Mouse (Mus musculus) kidney, adult 9 months (tissue): ENCODE results near the gene Rhou.
"Not testable (repeated sequence)": the region's sequence is repeated elsewhere in the genome, so short reads cannot be mapped to it uniquely, and the experiment has no call there.

Experiments used
- DNase-seq: peaks from one replicate; pipeline ENCODE4 v3.0.0; 2022

Rhou gene

DNA sequence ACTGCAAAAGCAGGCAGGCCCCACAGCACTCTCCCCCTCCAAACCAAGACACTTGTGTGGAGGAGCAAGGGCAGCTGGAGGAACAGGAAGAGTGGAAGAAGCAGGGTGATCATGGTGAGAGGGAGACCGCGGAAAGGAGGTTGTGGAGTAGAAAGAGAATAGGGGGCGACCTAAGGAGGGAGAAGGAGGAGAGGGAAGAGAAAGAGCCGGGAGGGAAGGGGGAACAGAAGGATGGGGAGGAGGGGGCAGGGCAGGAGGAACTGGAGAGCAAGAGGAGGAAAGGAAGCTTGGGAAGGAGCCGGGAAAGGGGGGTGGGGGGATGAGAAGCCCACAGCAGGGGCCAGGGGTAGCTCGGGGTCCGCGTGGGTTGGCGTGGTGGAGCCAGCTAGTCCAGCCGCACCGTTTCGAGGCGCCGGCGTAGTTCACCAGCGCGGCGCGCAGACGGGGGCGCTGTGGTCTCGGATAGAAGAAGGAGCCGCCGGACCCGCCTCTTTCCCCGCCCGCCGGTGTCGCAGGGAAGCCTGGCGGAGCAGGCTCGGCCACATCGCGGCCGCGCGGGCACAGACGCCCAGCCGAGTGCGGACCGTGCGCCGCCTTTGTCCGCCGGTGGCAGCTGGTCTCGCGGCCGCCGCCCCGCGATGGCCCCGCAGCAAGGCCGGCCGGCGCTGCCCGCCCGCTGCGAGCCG lies at the start of gene Rhou:
Rhou (plus strand) TSS at position 622 of the 686 bp plus-strand sequence.
- peak; percentile 88 for DNase-seq

DNA sequence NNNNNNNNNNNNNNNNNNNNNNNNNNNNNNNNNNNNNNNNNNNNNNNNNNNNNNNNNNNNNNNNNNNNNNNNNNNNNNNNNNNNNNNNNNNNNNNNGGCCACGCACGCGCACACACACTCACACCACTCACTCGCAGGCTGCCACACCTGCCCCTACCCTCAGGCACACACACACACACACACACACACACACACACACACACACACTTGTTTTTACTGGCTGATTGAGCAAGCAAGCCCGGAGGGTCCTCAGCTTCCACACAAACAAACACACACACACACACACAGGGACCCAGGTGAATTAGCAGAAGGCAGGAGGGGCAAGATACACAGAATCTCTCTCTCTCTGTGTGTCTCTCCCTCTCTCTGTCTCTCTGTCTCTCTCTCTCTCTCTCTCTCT lies 41.1 kb upstream of the Rhou start:
- not testable (repeated sequence) for DNase-seq

DNA sequence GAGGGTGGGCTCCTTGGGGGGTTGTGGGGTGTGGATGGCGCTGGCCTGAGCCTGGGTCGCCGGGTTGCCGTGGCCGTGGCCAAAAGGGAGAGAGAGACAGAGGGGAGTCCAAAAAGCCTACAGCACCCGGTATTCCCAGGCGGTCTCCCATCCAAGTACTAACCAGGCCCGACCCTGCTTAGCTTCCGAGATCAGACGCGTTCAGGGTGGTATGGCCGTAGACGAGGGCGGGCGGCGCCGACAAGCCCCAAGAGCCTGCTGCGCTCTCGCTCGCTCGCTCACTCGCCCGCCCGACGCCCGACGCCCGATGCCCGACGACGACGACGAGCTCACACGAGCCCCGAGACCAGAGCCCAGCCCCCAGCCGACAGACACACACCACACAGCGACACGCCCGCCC lies 30.2 kb upstream of the Rhou start:
- not testable (repeated sequence) for DNase-seq

- DNase-seq, result no peak
These were observed 29.5 kb upstream of the Rhou start for GRCm38 (mm10) chr8:123624274-123624673.

GRCm38 (mm10) chr8:123624702-123625101 lies 29.0 kb upstream of the Rhou start:
- DNase-seq, result no peak

DNA sequence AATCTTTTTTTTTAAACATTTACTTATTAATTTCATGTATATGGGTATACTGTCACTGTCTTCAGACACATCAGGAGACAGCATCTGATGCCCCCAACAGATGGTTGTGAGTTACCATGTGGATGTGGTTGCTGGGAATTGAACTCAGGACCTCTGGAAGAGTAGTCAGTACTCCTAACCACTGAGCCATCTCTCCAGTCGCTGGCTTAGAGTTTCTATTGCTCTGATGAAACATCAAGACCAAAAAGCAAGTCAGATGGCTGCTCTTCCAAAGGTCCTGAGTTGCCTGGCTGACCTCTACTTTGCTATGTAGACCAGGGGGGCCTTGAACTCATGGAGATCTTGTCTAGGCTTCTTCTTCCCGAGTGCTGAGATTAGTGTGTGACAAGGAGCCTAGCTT lies 28.0 kb upstream of the Rhou start:
- no peak for DNase-seq

- DNase-seq, result no peak
These were observed 26.1 kb upstream of the Rhou start for GRCm38 (mm10) chr8:123627410-123628147.

DNA sequence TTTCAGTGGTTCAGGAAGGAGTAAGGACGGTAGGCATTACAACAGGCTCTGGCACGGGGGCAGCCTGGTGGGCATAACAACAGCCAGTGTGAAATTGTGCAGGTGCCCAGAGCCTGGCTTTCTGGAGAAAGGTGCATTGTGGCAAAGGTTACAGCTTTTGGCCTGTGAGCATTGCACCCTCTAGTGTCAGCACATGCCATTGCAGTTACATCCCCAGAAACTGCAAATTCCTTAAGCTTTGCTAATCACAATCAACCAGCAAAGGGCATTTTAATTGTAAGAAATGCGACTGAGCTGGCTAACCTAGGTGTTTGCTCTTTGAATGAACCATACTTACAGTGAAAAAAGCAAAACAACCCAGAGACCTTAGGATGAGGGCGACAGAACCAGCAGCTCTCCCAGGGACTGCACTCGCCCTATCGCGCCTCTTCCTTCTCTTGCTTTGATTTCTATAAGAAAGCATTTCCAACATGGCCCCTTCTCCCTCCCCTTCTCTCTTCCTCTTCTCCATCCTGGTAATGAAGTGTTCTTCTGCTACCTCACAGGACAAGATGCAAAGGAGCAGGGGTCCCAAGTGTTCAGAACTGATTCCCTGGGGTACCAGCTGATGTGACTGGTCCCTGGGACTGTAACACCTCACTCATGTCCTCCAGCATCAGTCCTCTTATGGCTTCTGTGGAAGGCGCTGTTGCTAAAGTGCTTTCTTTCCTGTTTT lies 25.3 kb upstream of the Rhou start:
- peak; percentile 65 for DNase-seq

GRCm38 (mm10) chr8:123628968-123629755 lies 24.6 kb upstream of the Rhou start:
- DNase-seq, result peak; percentile 59

DNA sequence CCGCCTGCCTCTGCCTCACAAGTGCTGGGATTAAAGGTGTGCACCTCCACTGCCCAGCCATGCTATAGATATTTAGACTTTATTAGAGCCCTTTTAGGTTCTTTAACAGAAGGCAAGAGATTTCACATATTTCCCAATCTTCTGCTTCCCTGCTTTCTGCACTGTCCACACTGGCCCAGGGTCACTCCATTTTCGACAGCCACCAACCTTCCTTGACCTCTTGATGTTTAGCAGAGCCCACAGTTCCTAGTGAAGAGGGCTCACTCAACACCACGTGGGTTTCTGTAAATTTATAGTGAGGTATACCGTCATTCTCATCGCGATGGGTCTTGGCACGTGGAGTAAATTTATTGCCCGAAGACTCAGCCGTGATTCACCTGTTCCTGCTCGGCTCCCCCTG lies 23.7 kb upstream of the Rhou start:
- DNase-seq, result no peak

DNA sequence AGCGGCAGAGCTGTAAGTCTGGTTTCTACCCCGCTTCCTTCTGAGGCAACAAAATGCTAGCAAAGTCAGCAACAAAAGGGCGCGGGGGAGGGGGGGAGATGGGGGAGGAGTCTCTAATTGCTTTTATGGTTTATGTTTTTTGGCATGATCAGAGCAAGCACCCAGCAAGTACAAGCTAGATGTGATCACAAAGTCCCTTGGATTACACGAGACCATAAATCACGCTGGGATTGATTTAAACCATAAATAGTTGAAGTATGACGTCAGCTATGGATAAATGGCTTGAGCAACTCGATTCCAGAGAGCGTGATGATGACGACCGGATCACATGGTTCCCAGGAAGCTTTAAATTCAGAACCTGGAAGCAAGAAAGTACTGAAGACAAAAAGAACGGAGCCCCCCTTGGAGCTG lies 22.9 kb upstream of the Rhou start:
- DNase-seq, result no peak

- DNase-seq, result not testable (repeated sequence)
These were observed 22.0 kb upstream of the Rhou start for GRCm38 (mm10) chr8:123631746-123632145.

- DNase-seq, result no peak
These were observed 21.5 kb upstream of the Rhou start for GRCm38 (mm10) chr8:123632257-123632656.

- no peak for DNase-seq
These were observed 19.9 kb upstream of the Rhou start for GRCm38 (mm10) chr8:123633801-123634200.

GRCm38 (mm10) chr8:123634395-123635131 lies 19.2 kb upstream of the Rhou start:
- DNase-seq, result no peak

DNA sequence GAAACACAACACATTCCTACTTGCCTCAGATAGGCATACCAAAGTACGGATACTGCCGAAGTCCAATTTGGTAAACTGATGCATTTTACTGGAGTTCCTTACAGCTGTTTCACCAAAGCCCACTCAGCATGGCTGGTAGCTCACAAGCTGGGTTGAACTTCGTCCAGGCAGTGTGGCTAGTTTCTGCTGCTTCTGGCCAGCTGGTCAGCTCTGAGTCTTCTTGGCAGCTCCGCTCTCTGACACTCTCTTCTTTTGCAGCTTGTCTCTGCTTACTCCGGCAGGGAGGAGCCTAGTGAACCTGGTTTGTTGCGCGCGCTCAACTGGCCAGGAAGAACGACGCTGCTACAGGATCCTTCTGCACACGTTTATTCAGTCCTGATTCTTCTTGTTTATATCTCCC lies 18.1 kb upstream of the Rhou start:
- no peak for DNase-seq

- peak; percentile 57 for DNase-seq
These were observed 10.2 kb upstream of the Rhou start for GRCm38 (mm10) chr8:123643330-123644051.

DNA sequence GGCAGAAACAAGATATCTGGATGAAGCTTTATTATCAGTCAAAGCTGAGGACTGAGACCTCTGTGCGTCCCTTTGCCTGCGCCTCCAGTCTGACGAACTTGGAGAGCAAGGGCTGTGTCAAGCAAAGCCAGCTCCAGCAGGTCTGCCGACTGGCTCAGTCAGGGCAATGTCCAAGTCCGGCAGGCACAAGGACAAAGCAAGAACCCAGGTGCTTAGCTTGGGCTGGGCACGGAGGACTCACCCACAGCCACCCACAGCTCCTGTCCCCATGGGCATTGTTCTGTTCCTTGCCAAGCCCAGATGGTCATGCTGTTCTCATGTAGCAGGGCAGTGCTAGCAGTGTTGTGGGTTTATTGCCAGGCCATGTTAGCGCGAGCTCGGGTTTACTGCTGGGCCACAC lies 8.5 kb upstream of the Rhou start:
- DNase-seq, result peak; percentile 53

DNA sequence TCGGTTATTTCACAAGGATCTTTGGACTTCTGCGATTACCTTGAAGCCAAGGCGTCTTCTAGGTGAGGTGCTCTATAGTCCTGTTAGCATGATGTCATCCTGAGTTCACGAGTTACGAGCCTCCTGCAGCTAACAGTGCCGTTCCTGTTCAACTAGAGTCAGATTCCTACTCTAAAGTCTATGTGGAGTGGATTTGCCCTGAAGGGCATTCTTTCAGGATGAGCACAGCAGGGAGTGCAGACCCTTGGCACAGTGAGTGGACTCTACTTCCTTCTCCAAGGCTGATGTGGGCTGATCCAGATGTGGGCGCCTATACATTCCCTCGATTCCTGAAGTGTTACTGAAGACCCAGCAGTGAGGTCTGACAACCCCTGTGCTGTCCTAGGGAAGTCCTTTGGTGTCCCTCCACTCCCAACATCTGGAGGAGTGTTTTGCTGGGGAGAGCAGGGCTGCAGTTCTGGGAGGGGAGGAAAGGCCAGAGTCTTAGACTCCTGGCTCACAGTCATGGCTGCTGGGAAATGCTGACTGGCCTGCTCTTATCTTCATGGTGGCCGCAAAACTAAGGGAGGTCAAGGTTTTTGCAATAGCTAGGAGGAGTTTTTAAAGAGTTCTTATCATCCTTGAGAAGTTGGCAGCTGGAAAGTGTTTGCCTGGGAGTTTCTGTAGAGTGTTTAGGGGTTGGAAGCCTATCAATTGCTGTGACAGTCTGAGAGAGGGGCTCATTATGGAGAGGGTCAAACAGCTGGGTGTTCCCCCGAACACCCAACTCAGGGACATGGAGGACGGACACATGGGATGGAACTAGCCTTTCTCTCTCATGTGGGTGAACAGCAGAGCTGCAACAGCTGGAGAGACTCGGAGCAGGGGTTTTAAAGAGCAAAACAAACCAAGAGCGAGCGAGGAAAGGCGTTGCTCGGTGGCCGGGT lies 5.2 kb upstream of the Rhou start:
- no peak for DNase-seq

DNA sequence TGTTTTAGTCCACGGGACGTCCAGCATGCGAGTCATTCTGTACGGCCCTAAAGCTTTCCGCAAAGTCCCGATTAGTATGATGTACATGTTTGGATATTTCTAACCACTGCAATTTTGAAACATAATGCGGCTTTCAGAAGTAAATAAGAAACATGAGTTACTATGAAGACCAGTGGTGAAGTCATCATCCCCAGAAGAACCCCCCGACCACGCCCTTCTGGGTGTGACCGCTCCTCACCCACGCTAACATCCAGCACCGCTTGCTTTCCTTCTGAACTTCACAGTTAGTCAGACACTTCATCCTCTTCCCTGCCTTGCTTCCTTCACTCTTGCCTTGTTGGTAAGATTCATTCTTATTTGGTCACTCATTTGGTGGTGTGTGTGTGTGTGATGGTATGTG lies 4.2 kb upstream of the Rhou start:
- DNase-seq, result no peak
